Mouse (Mus musculus) effector memory CD4-positive, alpha-beta T cell, adult 5 months (primary cell): ENCODE measurements around the gene Spindoc. TPM values are rescaled to one million over a fixed set of nuclear protein-coding genes. Genes with fewer than 3 reads are reported as not detected.

Experiments
- polyA plus RNA-seq: library from polyadenylated mRNA; unstranded; fragments of 100-300 nt; shearing (Covaris generic); gene quantifications from one replicate; pipeline ENCODE4 v1.2.1, GENCODE M21; 2017

The Spindoc gene
- 21.6 TPM for polyA plus RNA-seq

DNA sequence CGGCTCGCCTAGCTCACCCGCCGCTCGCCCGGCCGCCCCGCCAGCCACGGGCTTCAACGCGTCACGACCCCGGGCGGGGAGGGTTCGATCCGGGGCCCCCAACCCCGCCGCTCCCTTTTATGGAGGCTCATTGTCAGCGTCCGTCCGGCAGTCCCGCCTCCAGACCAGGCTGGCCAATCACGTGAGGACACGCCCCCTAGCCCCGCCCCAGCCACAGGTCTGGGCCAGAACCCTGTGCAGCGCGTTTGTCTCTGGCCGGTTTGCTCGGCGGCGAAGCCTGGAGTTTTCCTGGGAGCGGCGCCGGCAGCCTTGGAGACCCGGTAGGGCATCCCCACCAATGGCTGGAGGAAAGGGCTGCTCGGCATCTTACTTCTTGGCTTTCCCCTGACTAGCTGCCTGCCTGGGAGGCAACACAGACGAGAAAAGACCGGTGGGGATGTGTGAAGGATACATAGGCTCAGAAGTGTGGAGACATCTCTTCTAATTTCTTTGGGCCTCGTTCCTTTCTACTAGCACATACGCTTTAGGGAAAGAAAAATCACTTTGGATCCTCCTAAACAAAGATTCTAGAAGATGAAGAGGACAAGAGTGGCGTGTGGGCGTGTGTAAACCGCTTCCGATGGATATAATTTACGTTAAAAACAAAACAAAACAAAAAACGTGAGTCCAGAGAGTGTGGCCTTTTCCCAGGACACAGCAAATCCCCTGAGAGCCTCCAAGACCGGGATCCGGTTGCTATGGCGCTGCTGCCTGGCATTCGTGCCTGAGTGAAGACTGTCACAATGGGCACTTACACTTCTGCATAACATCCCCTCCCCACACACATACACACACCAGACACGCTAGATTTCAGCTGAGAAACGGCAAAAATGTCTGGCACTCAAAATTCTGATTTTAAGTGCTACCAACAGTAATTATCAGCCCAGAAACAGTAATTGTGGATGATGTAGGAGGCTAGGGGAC is at the start of gene Spindoc:
Spindoc (minus strand) TSS at position 92 of the 963 bp plus-strand sequence.

DNA sequence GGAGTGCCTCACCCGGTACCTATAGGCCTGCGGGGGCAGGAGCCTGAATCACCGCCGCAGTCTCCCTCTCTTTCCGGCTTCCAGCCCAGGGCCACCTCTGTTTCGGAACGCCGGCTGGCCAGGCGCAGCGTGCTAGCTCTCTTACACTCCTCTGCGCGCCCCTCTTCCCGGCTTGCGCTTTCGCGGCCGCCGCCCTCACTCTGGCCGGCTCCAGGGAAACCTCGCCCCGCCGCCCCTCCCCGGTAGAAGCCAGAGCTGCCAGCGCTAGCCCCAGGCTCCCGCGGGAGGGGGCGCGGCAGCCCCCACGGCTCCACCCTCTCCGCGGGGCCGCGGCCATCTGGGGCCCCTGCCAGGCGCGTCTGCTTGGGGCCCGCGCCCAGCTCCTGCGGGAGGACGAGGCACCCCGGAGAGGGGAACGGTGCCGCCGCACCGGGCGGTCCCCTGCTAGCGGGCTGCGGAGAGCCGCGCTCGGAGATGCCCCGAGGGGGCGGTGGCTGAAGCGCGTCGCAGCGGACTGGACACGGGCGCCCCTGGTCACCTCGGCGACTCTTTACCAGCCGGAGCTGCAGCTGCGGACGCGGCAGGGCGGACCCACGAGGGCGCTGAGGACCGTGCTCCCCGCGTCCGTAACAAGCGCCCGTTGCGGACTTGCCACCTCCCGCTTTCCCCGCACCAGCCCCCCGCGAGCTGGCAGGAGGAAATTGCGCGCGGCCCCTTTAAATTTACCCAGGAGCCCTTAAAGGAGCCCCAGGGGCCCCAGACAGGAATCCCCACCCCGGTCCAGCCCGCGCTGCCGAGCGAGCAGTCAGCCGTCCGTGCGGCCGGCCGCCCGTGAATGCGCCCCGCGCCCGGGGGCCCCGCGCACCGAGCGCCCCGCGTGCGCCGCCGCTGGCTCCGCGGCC is 34.3 kb upstream of the Spindoc start, which contains the start of gene 2700081O15Rik:
2700081O15Rik (plus strand) TSS at position 792 of the 902 bp plus-strand sequence.

DNA sequence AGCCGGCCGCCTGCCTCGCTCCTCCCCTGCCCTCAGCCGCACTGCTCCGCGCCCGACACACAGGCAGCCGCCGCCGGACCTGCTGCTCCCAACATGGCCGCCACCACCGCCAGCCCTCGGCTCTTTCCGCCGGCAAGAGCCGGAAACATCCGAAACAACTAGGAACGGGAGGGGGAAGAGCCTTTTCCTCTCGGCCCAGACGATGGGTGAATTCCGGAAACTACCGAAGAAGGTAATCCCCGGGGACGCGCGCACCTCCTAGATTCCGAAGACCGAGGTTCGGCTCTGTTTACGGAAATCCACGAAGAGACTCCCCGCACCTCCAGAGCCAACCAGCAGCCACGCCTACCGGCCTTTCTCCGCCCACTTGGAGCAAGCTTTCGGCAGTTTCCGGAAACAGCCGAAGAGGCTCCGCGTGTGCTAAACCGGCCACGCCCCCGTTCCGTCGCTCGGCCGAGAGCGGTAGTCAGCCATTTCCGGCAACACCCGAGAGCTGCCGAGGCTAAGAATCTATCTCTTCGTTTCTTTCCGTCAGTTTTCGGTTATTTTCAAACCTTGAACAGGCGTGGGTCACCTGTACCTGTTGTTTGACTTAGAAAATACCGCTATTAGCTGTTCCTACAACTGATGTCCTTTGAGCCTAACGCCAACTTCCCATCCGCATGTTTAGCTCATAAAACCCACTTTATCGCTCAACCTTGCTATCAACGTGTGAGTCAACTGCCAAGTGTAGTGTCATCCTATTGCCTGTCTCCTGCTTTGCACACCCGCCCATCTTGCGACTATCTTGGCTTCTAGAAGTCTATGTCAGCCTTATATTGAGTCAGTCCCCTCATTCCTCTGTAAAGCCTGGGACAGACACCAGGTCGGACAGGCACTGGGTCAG is 41.0 kb downstream of the Spindoc start, which contains the start of gene Mark2:
Mark2 (minus strand) TSS at position 349 of the 886 bp plus-strand sequence.

Other genes starting within 250 kb of the Spindoc start
- 57.0 TPM for gene Otub1, start 176.7 kb downstream of the Spindoc start, polyA plus RNA-seq
- 416 TPM for gene Cox8a, start 165.4 kb downstream of the Spindoc start, polyA plus RNA-seq
- gene Naa40, start 141.8 kb downstream of the Spindoc start, polyA plus RNA-seq, result 35.8 TPM
- gene Rcor2, start 115.7 kb downstream of the Spindoc start, polyA plus RNA-seq, result 1.7 TPM
- 197 TPM for gene Mark2, start 41.1 kb downstream of the Spindoc start, polyA plus RNA-seq
- gene 2700081O15Rik, start 34.6 kb upstream of the Spindoc start, polyA plus RNA-seq, result not detected
- gene Rtn3, start 100.3 kb upstream of the Spindoc start, polyA plus RNA-seq, result 65.5 TPM
- 20.3 TPM for gene Atl3, start 111.0 kb upstream of the Spindoc start, polyA plus RNA-seq
- gene Pla2g16, start 174.5 kb upstream of the Spindoc start, polyA plus RNA-seq, result 49.8 TPM
- not detected for gene Lgals12, start 224.2 kb upstream of the Spindoc start, polyA plus RNA-seq
- not detected for gene Hrasls5, start 229.5 kb upstream of the Spindoc start, polyA plus RNA-seq